Mouse (Mus musculus): Measurements from ENCODE around the gene Acsbg1. TPM values are rescaled to one million over a fixed set of nuclear protein-coding genes. Genes with fewer than 3 reads are reported as not detected.

Gene Acsbg1
- polyA plus RNA-seq (2012; ENCODE audit: low replicate concordance) = 1.8 and 4.1 TPM in 2 replicates

GRCm38 (mm10) chr9:54661605-54662377 lies at the start of gene Acsbg1:
Gene Acsbg1, minus strand, starts transcription at chr9:54661870.

GRCm38 (mm10) chr9:54698318-54699086 lies 36.8 kb upstream of the Acsbg1 start, which contains the start of gene Dnaja4:
Gene Dnaja4, plus strand, starts transcription at chr9:54698873.

GRCm38 (mm10) chr9:54586199-54587061 lies 75.2 kb downstream of the Acsbg1 start, which contains the start of gene Idh3a:
Gene Idh3a, plus strand, starts transcription at chr9:54586334.

GRCm38 (mm10) chr9:54559771-54560471 lies 101.7 kb downstream of the Acsbg1 start, which contains the start of gene Cib2:
Gene Cib2, minus strand, starts transcription at chr9:54560218.

Other genes starting within 250 kb of the Acsbg1 start
- 1.4 and 2.7 TPM in 2 replicates for gene Dmxl2, start 160.2 kb downstream of the Acsbg1 start, polyA plus RNA-seq (2012; ENCODE audit: low replicate concordance)
- gene Sh2d7, start 122.9 kb downstream of the Acsbg1 start, polyA plus RNA-seq (2012; ENCODE audit: low replicate concordance) = not detected in 2 replicates
- gene Cib2, start 101.7 kb downstream of the Acsbg1 start, polyA plus RNA-seq (2012; ENCODE audit: low replicate concordance) = 5.4 and 7.6 TPM in 2 replicates
- gene Idh3a, start 75.5 kb downstream of the Acsbg1 start, polyA plus RNA-seq (2012; ENCODE audit: low replicate concordance) = 2.9 and 10.3 TPM in 2 replicates
- gene Dnaja4, start 37.0 kb upstream of the Acsbg1 start, polyA plus RNA-seq (2012; ENCODE audit: low replicate concordance) = 6.0 and 7.8 TPM in 2 replicates
- gene Wdr61, start 72.6 kb upstream of the Acsbg1 start, polyA plus RNA-seq (2012; ENCODE audit: low replicate concordance) = 2.8 and 16.0 TPM in 2 replicates
- not detected in 2 replicates for gene Crabp1, start 102.9 kb upstream of the Acsbg1 start, polyA plus RNA-seq (2012; ENCODE audit: low replicate concordance)
- gene Ireb2, start 201.9 kb upstream of the Acsbg1 start, polyA plus RNA-seq (2012; ENCODE audit: low replicate concordance) = 0.64 and 2.5 TPM in 2 replicates

Data from hematopoietic multipotent progenitor cell, adult 10-12 weeks (in vitro differentiated cells).